Mouse (Mus musculus) bone marrow, adult 2 months (tissue): ENCODE results near the gene Pex10. TPM values are rescaled to one million over a fixed set of nuclear protein-coding genes. Genes with fewer than 3 reads are reported as not detected.

ENCODE experiments used
- H3K27ac ChIP-seq: fragments of 200-500 bp; 2 replicates; pipeline ENCODE4 v1.5.1; 2012; ENCODE audit warnings: low read depth, mild to moderate bottlenecking, control low read depth, inconsistent platforms, low read length; ENCODE audit not compliant: control insufficient read depth, poor library complexity, insufficient read depth
- H3K4me1 ChIP-seq: fragments of 200-500 bp; 2 replicates; pipeline ENCODE4 v1.6.1; 2011; ENCODE audit warnings: low read length; ENCODE audit not compliant: control insufficient read depth, insufficient read depth
- H3K4me3 ChIP-seq: fragments of 200-500 bp; replicated peaks from 2 replicates; pipeline ENCODE3; 2011; ENCODE audit warnings: mild to moderate bottlenecking, low read depth, low read length, control low read depth; ENCODE audit not compliant: control insufficient read depth
- CTCF ChIP-seq: fragments of 200-500 bp; IDR thresholded peaks from 2 replicates; pipeline ENCODE4 v1.5.1; 2011; ENCODE audit warnings: low read length, control low read depth; ENCODE audit not compliant: control insufficient read depth, insufficient read depth
- POLR2A ChIP-seq: fragments of 200-500 bp; IDR thresholded peaks from 2 replicates; pipeline ENCODE4 v1.6.1; 2011; ENCODE audit warnings: low read depth, mild to moderate bottlenecking, control low read depth, low read length, borderline replicate concordance; ENCODE audit not compliant: control insufficient read depth
- WGBS: fragments of 180-500 bp; shearing (Covaris S2); methylation state at CpG from one replicate; pipeline ENCODE4 v1.1.7; 2018; 5-methylcytosine and 5-hydroxymethylcytosine counted together
- polyA plus RNA-seq: library from polyadenylated mRNA; stranded (reverse); fragments of >200 nt; gene quantifications from 2 replicates; pipeline ENCODE4 v1.2.4, GENCODE M21; 2011; ENCODE audit warnings: low replicate concordance; ENCODE audit not compliant: missing spikeins, insufficient read depth, insufficient read length

The Pex10 gene
- polyA plus RNA-seq, 1 experiment, result 12.1 TPM

DNA sequence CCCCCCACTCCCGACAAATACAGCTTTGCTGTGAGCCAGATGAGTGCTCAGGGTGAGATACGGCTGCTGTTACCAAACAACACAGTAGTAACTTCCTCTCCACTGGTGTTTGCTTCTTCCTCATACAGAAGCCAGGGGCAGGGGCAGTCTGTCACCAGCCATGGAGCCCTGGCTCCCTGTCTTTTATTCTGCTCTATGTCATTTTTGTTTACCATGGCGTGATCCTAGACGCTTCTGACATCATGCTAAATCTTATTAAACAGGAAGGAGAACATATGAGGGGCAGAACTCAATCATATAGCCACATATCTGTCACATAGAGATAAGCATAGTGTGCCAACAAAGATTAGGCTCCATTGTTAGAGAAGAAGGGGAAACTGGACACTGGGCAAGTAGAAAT is 49.8 kb downstream of the Pex10 start:
- Histone ChIP-seq H3K4me3 (peak overlapping the region; percentile 50), H3K27ac (peak overlapping the region; percentile 92), H3K4me1 (peaks cover 11% of the 10 kb centered on the region)
- TF ChIP-seq POLR2A (no peak), CTCF (no peak)
- 12% methylated on average over 4 of the region's 4 CpGs for WGBS

DNA sequence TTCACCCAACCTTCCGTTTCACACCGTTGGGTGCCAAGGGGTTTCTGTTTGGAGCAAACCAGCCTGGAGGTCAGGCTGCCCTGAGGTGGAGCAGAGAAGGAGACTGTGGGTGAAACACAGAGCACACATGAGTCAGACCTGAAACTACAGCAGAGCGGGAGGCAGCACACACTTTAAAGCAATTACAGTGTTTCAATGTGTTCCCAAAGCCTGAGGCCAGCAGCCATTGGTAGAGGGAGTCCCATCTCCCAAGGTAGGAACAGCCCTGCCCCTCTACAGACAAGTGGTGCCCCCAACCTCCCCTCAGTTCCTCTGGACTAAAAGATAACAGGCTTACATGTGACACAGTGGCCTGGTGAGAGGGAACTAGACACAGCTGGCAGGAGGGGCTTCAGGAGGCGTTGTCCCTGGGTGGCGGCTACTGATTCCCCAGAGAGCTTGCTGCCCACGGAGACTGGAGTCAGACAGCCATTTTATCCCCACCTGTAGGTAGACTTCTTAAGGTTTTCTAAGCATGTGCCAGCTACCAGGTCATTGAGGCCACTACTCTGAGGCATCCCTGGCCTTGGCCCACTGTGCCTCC is 50.7 kb downstream of the Pex10 start:
- TF ChIP-seq POLR2A (no peak), CTCF (no peak)
- no peak overlapping the region for H3K4me3 ChIP-seq
- H3K27ac ChIP-seq, result peak overlapping the region; percentile 57
- peaks cover 14% of the 10 kb centered on the region for H3K4me1 ChIP-seq
- 48% methylated on average over 6 of the region's 6 CpGs for WGBS

DNA sequence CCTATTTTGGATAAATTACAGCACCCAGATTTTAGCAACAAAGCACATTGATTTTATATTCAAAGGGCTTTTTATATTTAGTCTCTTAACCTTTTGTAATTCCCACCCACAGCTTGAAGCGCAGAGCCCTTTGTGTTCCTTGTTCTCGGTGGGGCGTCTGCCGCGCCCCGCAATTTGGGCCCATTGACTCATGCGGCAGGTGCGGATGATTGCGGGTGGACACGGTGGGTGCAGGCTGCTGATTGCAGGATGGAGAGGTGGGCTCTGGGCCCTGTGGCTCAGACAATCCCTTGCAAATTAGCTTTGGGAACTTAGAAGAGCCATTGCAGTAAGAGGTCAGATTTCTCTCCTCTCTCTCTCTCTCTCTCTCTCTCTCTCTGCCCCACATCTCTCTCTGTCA is 51.5 kb downstream of the Pex10 start:
- no peak overlapping the region for H3K4me3 ChIP-seq
- WGBS, result 89% methylated on average over 10 of the region's 10 CpGs
- H3K27ac ChIP-seq, result no peak overlapping the region
- H3K4me1 ChIP-seq, result peaks cover 14% of the 10 kb centered on the region
- TF ChIP-seq POLR2A (no peak), CTCF (no peak)

- H3K27ac ChIP-seq, result no peak overlapping the region; the same call in 1 of the 2 replicates
- TF ChIP-seq POLR2A, result no peak
- peak; percentile 18; the same call in 1 of the 2 replicates for TF ChIP-seq CTCF
- H3K4me3 ChIP-seq, result no peak overlapping the region
- 87% methylated on average over 7 of the region's 7 CpGs for WGBS
- H3K4me1 ChIP-seq, result peaks cover 14% of the 10 kb centered on the region
Measured at GRCm38 (mm10) chr4:155120038-155120437, 53.2 kb downstream of the Pex10 start.

- Histone ChIP-seq H3K4me1 (peaks cover 14% of the 10 kb centered on the region), H3K27ac (peak overlapping the region; percentile 59), H3K4me3 (no peak overlapping the region)
- no peak for TF ChIP-seq POLR2A
- TF ChIP-seq CTCF, result no peak
- WGBS, result 33% methylated on average over 5 of the region's 5 CpGs
Measured at GRCm38 (mm10) chr4:155120583-155120982, 53.8 kb downstream of the Pex10 start.

GRCm38 (mm10) chr4:155121222-155121621 is 54.4 kb downstream of the Pex10 start:
- 82% methylated on average over 6 of the region's 6 CpGs for WGBS
- peak overlapping the region; percentile 59 for H3K27ac ChIP-seq
- H3K4me3 ChIP-seq, result no peak overlapping the region
- H3K4me1 ChIP-seq, result peaks cover 14% of the 10 kb centered on the region
- no peak for TF ChIP-seq POLR2A
- no peak for TF ChIP-seq CTCF

Other genes starting within 250 kb of the Pex10 start
- not detected in 2 replicates for gene Ttc34, start 229.6 kb upstream of the Pex10 start, polyA plus RNA-seq
- 1.1 and 1.4 TPM in 2 replicates for gene Mmel1, start 197.4 kb upstream of the Pex10 start, polyA plus RNA-seq
- 16.6 and 32.5 TPM in 2 replicates for gene Fam213b, start 167.9 kb upstream of the Pex10 start, polyA plus RNA-seq
- 155 and 183 TPM in 2 replicates for gene Tnfrsf14, start 138.5 kb upstream of the Pex10 start, polyA plus RNA-seq
- gene Hes5, start 106.1 kb upstream of the Pex10 start, polyA plus RNA-seq, result not detected in 2 replicates
- 29.7 and 30.3 TPM in 2 replicates for gene Pank4, start 102.9 kb upstream of the Pex10 start, polyA plus RNA-seq
- gene Plch2, start 10.2 kb upstream of the Pex10 start, polyA plus RNA-seq, result not detected in 2 replicates
- gene Rer1, start 19.4 kb downstream of the Pex10 start, polyA plus RNA-seq, result 41.1 and 55.8 TPM in 2 replicates
- 2.0 and 6.5 TPM in 2 replicates for gene Morn1, start 19.6 kb downstream of the Pex10 start, polyA plus RNA-seq
- 7.0 and 10.4 TPM in 2 replicates for gene Ski, start 155.6 kb downstream of the Pex10 start, polyA plus RNA-seq
- 19.3 and 29.3 TPM in 2 replicates for gene Faap20, start 182.8 kb downstream of the Pex10 start, polyA plus RNA-seq